Mouse (Mus musculus): ENCODE measurements around the gene Zfp148.

DNA sequence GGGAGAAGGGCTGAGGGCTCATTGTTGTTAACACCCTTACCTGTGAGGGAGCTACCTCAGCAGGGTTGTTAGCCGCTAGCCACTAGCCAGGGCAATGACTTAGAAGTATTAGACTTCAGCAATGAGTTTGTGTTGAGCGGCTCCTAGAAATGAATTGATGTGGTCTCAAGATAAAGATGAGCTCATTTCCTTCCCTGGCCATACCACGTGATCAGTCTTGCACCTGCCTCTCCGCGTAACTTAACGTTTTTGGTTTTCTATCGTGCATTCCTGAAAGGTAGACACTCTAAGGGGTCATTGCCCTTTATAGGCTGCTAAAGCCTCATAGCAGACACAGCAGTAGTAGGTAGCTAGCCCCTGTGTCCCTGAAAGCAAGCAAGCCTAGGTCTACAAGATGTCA lies 37.0 kb upstream of the Zfp148 start:
- TF ChIP-seq CTCF (IDR thresholded peaks at IDR 0.05; ENCODE audit: control insufficient read depth, insufficient read depth, insufficient read length): no peak
- TF ChIP-seq MYOG (IDR thresholded peaks at IDR 0.05; ENCODE audit: control insufficient read depth, extremely low read depth, insufficient read length): no peak
